Mouse (Mus musculus): ENCODE measurements at regions not wholly inside any gene's neighbourhood (a gene's known extent, or its start where the extent isn't known, plus 50 kb on each side); places are given as distances from the start of the nearest gene placed in this dataset.

DNA sequence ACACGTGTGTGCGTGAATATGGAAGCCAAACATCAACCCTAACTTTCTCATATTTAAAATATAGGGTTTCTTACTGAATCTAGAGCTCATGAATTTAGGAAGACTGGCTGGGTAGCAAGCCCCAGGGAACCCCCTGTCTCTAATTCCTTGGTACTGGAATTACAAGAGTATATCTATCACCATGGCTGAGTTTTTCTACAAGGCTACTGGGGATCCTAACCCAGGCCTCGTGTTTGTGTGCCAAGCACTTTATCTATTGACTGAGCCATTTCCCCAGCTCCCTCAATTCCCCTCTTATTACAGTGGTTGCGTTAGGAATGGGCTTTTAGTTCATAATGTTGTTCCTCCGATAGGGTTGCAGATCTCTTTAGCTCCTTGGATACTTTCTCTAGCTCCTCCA lies 90.6 kb upstream of the Cpm start:
- TF ChIP-seq CTCF (IDR thresholded peaks at IDR 0.05; ENCODE audit: control insufficient read depth, insufficient read depth, low read length) (no peak), POLR2A (IDR thresholded peaks at IDR 0.05; ENCODE audit: borderline replicate concordance, control insufficient read depth, low read depth, low read length) (no peak)

All from bone marrow, adult 2 months (tissue).